Mouse (Mus musculus): Measurements from ENCODE around the gene Atp6v1b1. TPM values are rescaled to one million over a fixed set of nuclear protein-coding genes. Genes with fewer than 3 reads are reported as not detected.

Atp6v1b1 gene
- polyA plus RNA-seq, 1 experiment from 2014 or later: not detected

DNA sequence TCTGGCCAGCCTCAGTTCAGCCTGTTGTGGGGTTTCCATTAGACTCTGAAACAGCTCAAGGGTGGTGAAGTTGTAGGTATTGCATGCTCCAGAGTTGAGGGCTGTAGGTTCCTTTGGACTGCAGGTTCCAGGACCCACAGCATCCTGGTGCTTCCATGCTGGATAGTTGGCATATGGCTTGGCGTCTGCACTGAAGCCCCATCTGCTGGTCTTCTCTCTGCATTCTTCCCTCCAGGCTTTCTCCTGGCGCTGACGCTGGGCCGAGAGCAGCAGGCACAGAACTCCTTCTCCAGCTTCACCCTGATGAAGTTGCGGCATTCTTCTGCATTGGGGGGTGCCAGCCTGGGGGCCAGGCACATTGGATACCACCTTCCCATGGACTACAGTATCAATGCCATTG lies 59.2 kb downstream of the Atp6v1b1 start:
- Histone ChIP-seq H3K9me3 (ENCODE audit: control insufficient read depth, low read length) (no peaks in the 10 kb centered on the region), H3K27ac (ENCODE audit: low read depth) (no peak overlapping the region), H3K4me2 (ENCODE audit: low read length) (no peak overlapping the region), H3K4me3 (ENCODE audit: low read depth, low read length) (no peak overlapping the region), H3K27me3 (replicated peaks; ENCODE audit: control insufficient read depth, insufficient read depth, low read length) (no peaks in the 10 kb centered on the region), H3K36me3 (ENCODE audit: control insufficient read depth, insufficient read depth, low read length) (peaks cover 59% of the 10 kb centered on the region), H3K9ac (ENCODE audit: low read length) (no peak overlapping the region), H3K4me1 (replicated peaks; ENCODE audit: control insufficient read depth, insufficient read depth, low read length) (no peaks in the 10 kb centered on the region)
- no peak for ATAC-seq (replicated peaks; ENCODE audit: low FRiP score, low TSS enrichment, low read depth)
- WGBS: 77% methylated on average over 5 of the region's 5 CpGs
- DNase-seq (ENCODE audit: low spot score): no peak

DNA sequence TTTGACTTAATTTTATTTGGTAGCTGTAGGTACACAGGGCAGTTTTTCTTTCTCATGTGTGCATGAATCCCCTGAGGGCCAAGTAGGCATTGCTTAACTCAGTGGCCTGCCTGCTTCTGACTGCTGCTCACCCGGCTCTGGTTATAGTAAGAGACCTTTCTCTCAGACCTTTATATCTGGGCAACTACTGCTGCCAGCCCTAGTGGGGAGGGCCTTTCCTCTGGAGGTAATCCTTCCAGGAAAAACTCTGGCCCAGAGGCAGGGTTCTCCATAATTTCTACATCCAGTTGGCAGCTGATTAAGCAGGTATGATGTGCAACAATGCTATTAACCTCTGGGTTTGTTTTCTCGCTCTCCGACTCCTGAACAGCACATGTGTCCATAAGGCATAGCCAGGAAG lies 60.1 kb downstream of the Atp6v1b1 start:
- H3K27me3 ChIP-seq (replicated peaks; ENCODE audit: control insufficient read depth, insufficient read depth, low read length): no peaks in the 10 kb centered on the region
- H3K9ac ChIP-seq (ENCODE audit: low read length): no peak overlapping the region
- ATAC-seq (replicated peaks; ENCODE audit: low FRiP score, low TSS enrichment, low read depth) (no peak), DNase-seq (ENCODE audit: low spot score) (no peak)
- no peak overlapping the region for H3K4me3 ChIP-seq (ENCODE audit: low read depth, low read length)
- peaks cover 66% of the 10 kb centered on the region for H3K36me3 ChIP-seq (ENCODE audit: control insufficient read depth, insufficient read depth, low read length)
- no peak overlapping the region for H3K27ac ChIP-seq (ENCODE audit: low read depth)
- no peaks in the 10 kb centered on the region for H3K9me3 ChIP-seq (ENCODE audit: control insufficient read depth, low read length)
- no peaks in the 10 kb centered on the region for H3K4me1 ChIP-seq (replicated peaks; ENCODE audit: control insufficient read depth, insufficient read depth, low read length)
- no peak overlapping the region for H3K4me2 ChIP-seq (ENCODE audit: low read length)
- WGBS: 89% methylated on average over 3 of the region's 3 CpGs

Other genes starting within 250 kb of the Atp6v1b1 start
- 70.0 and 89.6 TPM in 2 replicates for gene Dguok, start 236.0 kb upstream of the Atp6v1b1 start, polyA plus RNA-seq (2014; fragmentation: Nextera tagmentation; extraction: Ambion mirVana)
- 1,357 and 1,367 TPM in 2 replicates for gene Actg2, start 206.7 kb upstream of the Atp6v1b1 start, polyA plus RNA-seq (2014; fragmentation: Nextera tagmentation; extraction: Ambion mirVana)
- 23.8 and 26.0 TPM in 2 replicates for gene Stambp, start 170.3 kb upstream of the Atp6v1b1 start, polyA plus RNA-seq (2014; fragmentation: Nextera tagmentation; extraction: Ambion mirVana)
- gene Clec4f, start 86.8 kb upstream of the Atp6v1b1 start, polyA plus RNA-seq (2014; fragmentation: Nextera tagmentation; extraction: Ambion mirVana): not detected in 2 replicates
- gene Cd207, start 65.1 kb upstream of the Atp6v1b1 start, polyA plus RNA-seq (2014; fragmentation: Nextera tagmentation; extraction: Ambion mirVana): not detected in 2 replicates
- gene Vax2, start 31.7 kb upstream of the Atp6v1b1 start, polyA plus RNA-seq (2014; fragmentation: Nextera tagmentation; extraction: Ambion mirVana): not detected in 2 replicates
- not detected in 2 replicates for gene Ankrd53, start 19.7 kb downstream of the Atp6v1b1 start, polyA plus RNA-seq (2014; fragmentation: Nextera tagmentation; extraction: Ambion mirVana)
- 71.1 and 79.3 TPM in 2 replicates for gene Tex261, start 32.8 kb downstream of the Atp6v1b1 start, polyA plus RNA-seq (2014; fragmentation: Nextera tagmentation; extraction: Ambion mirVana)
- gene Nagk, start 52.0 kb downstream of the Atp6v1b1 start, polyA plus RNA-seq (2014; fragmentation: Nextera tagmentation; extraction: Ambion mirVana): 59.9 and 69.9 TPM in 2 replicates
- 16.8 and 17.8 TPM in 2 replicates for gene Paip2b, start 88.8 kb downstream of the Atp6v1b1 start, polyA plus RNA-seq (2014; fragmentation: Nextera tagmentation; extraction: Ambion mirVana)
- gene Zfp638, start 124.1 kb downstream of the Atp6v1b1 start, polyA plus RNA-seq (2014; fragmentation: Nextera tagmentation; extraction: Ambion mirVana): 65.0 and 66.8 TPM in 2 replicates